Mouse (Mus musculus): ENCODE data around the gene Sycn.

GRCm38 (mm10) chr7:28553076-28553475 is 12.4 kb downstream of the Sycn start:
- no peak for TF ChIP-seq CTCF (IDR thresholded peaks at IDR 0.05; ENCODE audit: borderline replicate concordance, control insufficient read depth, extremely low read depth, insufficient read depth, low read length, poor library complexity)
- TF ChIP-seq POLR2A (IDR thresholded peaks at IDR 0.05; ENCODE audit: control insufficient read depth, extremely low read depth, insufficient read depth, low read length, poor library complexity) = no peak

Measured in thymus, adult 2 months (tissue).